Mouse (Mus musculus) C3H10T1/2 (cell line): Measurements from ENCODE around the gene Il20ra. TPM values are rescaled to one million over a fixed set of nuclear protein-coding genes. Genes with fewer than 3 reads are reported as not detected.

ENCODE experiments used
- polyA plus RNA-seq, 2 experiments: library from polyadenylated mRNA; unstranded; fragments of >200 nt; fragmentation: generic; extraction: Trizol; gene quantifications; one replicate each; pipeline ENCODE4 v1.2.1; 2012; ENCODE audit warnings: missing spikeins in 2 of 2

Gene Il20ra
- not detected for polyA plus RNA-seq

GRCm38 (mm10) chr10:19712421-19712836 lies at the start of gene Il20ra:
Gene Il20ra (plus strand): TSS chr10:19712570.

Other genes with a start within 250 kb of the Il20ra start
- 10 to 100 TPM in 1 of 2 experiments, 1 to 10 TPM in 1; 4.4 to 30.0 TPM for gene Ifngr1, start 120.6 kb upstream of the Il20ra start, polyA plus RNA-seq
- not detected for gene Il22ra2, start 90.6 kb upstream of the Il20ra start, polyA plus RNA-seq
- gene Slc35d3, start 138.9 kb downstream of the Il20ra start, polyA plus RNA-seq, result under 1 TPM in 1 of 2 experiments, not detected in 1; 0.01 TPM
- 10 to 100 TPM in 1 of 2 experiments, 1 to 10 TPM in 1; 1.1 to 14.3 TPM for gene Pex7, start 195.1 kb downstream of the Il20ra start, polyA plus RNA-seq
- 1 to 10 TPM in 1 of 2 experiments, under 1 TPM in 1; 0.15 to 1.3 TPM for gene Map3k5, start 221.9 kb downstream of the Il20ra start, polyA plus RNA-seq